Mouse (Mus musculus): ENCODE results near the gene Fibcd1. TPM values are rescaled to one million over a fixed set of nuclear protein-coding genes. Genes with fewer than 3 reads are reported as not detected.

Gene Fibcd1
- polyA plus RNA-seq, 1 experiment from 2014 or later: 0.17 TPM

- Histone ChIP-seq H3K4me1 (peaks cover 33% of the 10 kb centered on the region), H3K27me3 (replicated peaks; ENCODE audit: low read depth, poor library complexity, severe bottlenecking) (peaks cover 52% of the 10 kb centered on the region), H3K27ac (replicated peaks) (no peak overlapping the region), H3K36me3 (replicated peaks) (no peaks in the 10 kb centered on the region), H3K9me3 (no peaks in the 10 kb centered on the region), H3K4me3 (no peak overlapping the region)
- 62% methylated on average over 15 of the region's 15 CpGs for WGBS
- DNase-seq (ENCODE audit: low spot score): peak; percentile 50
These were observed 21.7 kb downstream of the Fibcd1 start for GRCm38 (mm10) chr2:31823933-31824730.

DNA sequence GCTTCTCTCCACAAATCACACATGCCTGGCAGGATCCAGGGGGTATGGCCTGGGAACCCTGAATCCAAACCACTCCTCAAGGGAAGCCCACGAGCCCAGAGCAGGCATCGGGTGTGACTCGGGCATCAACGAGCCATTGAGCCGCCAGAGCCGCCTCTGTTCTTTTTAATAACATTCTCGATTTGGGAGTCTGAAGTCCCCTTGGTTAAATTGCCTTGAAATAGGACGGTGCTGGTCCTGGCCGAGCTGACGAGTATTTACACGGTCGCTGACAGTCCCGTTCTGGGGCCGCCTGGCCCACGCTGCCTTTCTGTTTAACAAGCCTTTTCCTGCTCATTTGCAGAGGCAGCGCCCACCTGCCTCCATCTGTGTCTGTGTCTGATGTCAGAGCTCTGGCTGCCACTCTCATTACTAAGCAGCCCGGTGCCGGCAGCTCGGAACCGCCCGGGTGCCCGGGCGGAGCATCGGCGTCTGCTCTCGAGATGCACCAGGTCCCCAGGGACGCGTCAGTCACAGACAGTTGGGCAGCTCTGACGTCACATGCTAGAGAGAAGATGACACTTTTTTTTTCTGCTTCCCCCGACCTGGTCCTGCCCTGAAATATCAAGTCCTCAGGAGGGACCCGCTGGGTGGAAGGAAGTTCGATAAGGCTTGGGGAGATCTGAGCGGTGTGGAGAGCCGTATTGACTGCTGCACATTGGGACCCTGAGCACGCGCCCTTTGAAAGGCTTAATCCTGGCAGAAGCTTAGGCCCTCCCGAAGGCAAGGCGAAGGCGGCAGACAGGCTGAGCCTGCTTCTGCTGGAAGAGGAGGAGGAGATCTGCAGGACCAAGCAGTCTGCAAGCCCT is 23.1 kb downstream of the Fibcd1 start:
- WGBS: 23% methylated on average over 39 of the region's 39 CpGs
- DNase-seq (ENCODE audit: low spot score): peak; percentile 38
- Histone ChIP-seq H3K36me3 (replicated peaks) (no peaks in the 10 kb centered on the region), H3K27ac (replicated peaks) (peak overlapping the region; percentile 2; the same call in 1 of the 2 replicates), H3K4me1 (peaks cover 19% of the 10 kb centered on the region), H3K4me3 (peak overlapping the region; percentile 45), H3K9me3 (no peaks in the 10 kb centered on the region), H3K27me3 (replicated peaks; ENCODE audit: low read depth, poor library complexity, severe bottlenecking) (peaks cover 52% of the 10 kb centered on the region)

DNA sequence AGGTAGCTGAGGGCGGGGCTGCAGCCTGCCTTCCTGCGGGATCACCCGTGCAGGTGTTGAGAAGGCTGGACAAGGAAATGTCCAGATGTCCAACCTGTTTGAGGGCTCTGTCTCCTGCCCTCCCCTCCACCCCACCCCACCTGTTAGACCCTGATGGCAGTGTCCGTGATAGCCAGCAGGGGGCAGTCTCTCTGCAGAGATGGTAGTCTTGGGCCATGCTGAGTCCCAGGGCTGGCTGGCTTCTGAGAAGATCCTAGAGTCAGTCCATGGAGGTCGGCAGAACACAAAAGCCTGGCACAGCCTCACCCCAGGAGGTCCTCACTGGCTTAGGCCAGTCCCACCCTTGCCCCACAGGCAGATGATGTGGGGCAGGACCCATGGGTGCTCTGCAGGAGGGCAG is 30.4 kb downstream of the Fibcd1 start:
- 23% methylated on average over 5 of the region's 5 CpGs for WGBS
- H3K4me3 ChIP-seq: no peak overlapping the region
- H3K36me3 ChIP-seq (replicated peaks): no peaks in the 10 kb centered on the region
- H3K27me3 ChIP-seq (replicated peaks; ENCODE audit: low read depth, poor library complexity, severe bottlenecking): peaks cover 22% of the 10 kb centered on the region
- no peak overlapping the region for H3K27ac ChIP-seq (replicated peaks)
- peak; percentile 80 for DNase-seq (ENCODE audit: low spot score)
- H3K9me3 ChIP-seq: no peaks in the 10 kb centered on the region
- H3K4me1 ChIP-seq: peaks cover 20% of the 10 kb centered on the region

- no peaks in the 10 kb centered on the region for H3K36me3 ChIP-seq (replicated peaks)
- H3K4me3 ChIP-seq: no peak overlapping the region
- WGBS: 79% methylated on average over 7 of the region's 7 CpGs
These were observed 31.1 kb downstream of the Fibcd1 start for GRCm38 (mm10) chr2:31814699-31815098.

DNA sequence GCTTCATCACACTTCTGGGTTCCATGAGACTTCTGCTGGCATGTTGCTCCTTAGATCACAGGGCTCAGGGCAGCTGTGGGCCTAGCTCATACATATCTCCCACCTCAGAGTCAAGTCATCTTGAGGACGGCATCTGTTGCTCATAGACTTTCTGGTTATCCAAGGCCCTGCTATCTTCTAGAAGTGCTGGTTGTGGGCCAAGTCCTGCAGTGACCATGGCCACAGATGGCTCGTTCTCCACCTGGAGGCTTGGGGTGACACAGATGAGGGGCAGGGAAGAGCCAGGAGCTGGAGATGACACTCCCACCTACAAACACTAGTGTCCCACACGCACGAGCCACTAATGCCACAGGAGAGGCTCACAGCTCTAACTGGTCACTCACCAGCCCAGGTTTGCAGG is 32.2 kb downstream of the Fibcd1 start:
- Histone ChIP-seq H3K27ac (replicated peaks) (no peak overlapping the region), H3K9me3 (no peaks in the 10 kb centered on the region), H3K4me3 (no peak overlapping the region), H3K4me1 (peaks cover 37% of the 10 kb centered on the region), H3K36me3 (replicated peaks) (no peaks in the 10 kb centered on the region), H3K27me3 (replicated peaks; ENCODE audit: low read depth, poor library complexity, severe bottlenecking) (peaks cover 17% of the 10 kb centered on the region)
- no peak for DNase-seq (ENCODE audit: low spot score)
- WGBS: 89% methylated on average over 4 of the region's 4 CpGs

More at GRCm38 (mm10) chr2:31814699-31815098, 31.1 kb downstream of the Fibcd1 start:
- Histone ChIP-seq H3K9me3 (no peaks in the 10 kb centered on the region), H3K27ac (replicated peaks) (no peak overlapping the region), H3K27me3 (replicated peaks; ENCODE audit: low read depth, poor library complexity, severe bottlenecking) (peaks cover 17% of the 10 kb centered on the region), H3K4me1 (peaks cover 26% of the 10 kb centered on the region)
- DNase-seq (ENCODE audit: low spot score): no peak

GRCm38 (mm10) chr2:31811086-31811958 is 34.5 kb downstream of the Fibcd1 start:
- peaks cover 59% of the 10 kb centered on the region for H3K4me1 ChIP-seq
- H3K4me3 ChIP-seq: no peak overlapping the region
- no peaks in the 10 kb centered on the region for H3K9me3 ChIP-seq
- 88% methylated on average over 14 of the region's 14 CpGs for WGBS
- peaks cover 17% of the 10 kb centered on the region for H3K27me3 ChIP-seq (replicated peaks; ENCODE audit: low read depth, poor library complexity, severe bottlenecking)
- H3K36me3 ChIP-seq (replicated peaks): peaks cover 5% of the 10 kb centered on the region; the same call in 1 of the 2 replicates
- DNase-seq (ENCODE audit: low spot score): no peak
- no peak overlapping the region; the same call in 1 of the 2 replicates for H3K27ac ChIP-seq (replicated peaks)

- peak; percentile 31 for DNase-seq (ENCODE audit: low spot score)
- Histone ChIP-seq H3K27me3 (replicated peaks; ENCODE audit: low read depth, poor library complexity, severe bottlenecking) (peaks cover 17% of the 10 kb centered on the region), H3K9me3 (no peaks in the 10 kb centered on the region), H3K4me1 (peaks cover 64% of the 10 kb centered on the region), H3K27ac (replicated peaks) (peak within 1 kb of the TSS; percentile 61), H3K36me3 (replicated peaks) (peaks cover 6% of the 10 kb centered on the region; the same call in 1 of the 2 replicates), H3K4me3 (no peak within 1 kb of the TSS; the same call in 1 of the 2 replicates)
- WGBS: 34% methylated on average over 12 of the region's 12 CpGs
These were observed 35.4 kb downstream of the Fibcd1 start, which contains the start of gene Qrfp for GRCm38 (mm10) chr2:31810444-31810843. Gene Qrfp (minus strand): TSS chr2:31810580.

DNA sequence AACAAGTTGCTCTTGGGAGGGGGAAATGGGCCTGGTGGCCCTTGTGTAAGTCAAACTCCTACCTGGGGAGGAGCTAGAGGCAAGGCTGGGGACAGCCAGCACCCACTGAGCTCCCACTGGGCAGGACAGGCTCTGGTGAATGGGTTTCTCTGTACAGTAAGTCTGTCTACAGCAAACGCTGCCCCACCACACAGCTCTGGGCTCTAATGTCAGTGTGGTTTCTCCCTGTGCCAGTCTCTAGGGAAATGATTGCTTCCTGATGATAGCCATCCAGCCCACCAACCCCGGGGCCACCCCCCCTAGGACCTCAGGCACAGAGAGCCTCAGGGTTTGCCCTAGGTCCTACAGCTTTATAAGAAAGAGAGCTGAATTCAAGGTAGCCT is 36.5 kb downstream of the Fibcd1 start:
- peak overlapping the region; percentile 61 for H3K27ac ChIP-seq (replicated peaks)

GRCm38 (mm10) chr2:31808410-31809357 is 37.1 kb downstream of the Fibcd1 start:
- peak; percentile 32 for DNase-seq (ENCODE audit: low spot score)
- peak overlapping the region; percentile 62 for H3K27ac ChIP-seq (replicated peaks)
- H3K9me3 ChIP-seq: no peaks in the 10 kb centered on the region
- 28% methylated on average over 28 of the region's 28 CpGs for WGBS
- peaks cover 63% of the 10 kb centered on the region for H3K4me1 ChIP-seq
- H3K36me3 ChIP-seq (replicated peaks): peaks cover 23% of the 10 kb centered on the region
- H3K4me3 ChIP-seq: peak overlapping the region; percentile 8; the same call in 1 of the 2 replicates
- peaks cover 10% of the 10 kb centered on the region for H3K27me3 ChIP-seq (replicated peaks; ENCODE audit: low read depth, poor library complexity, severe bottlenecking)

More for the DNA sequence above, 36.5 kb downstream of the Fibcd1 start:
- no peaks in the 10 kb centered on the region for H3K9me3 ChIP-seq
- 31% methylated on average over 2 of the region's 2 CpGs for WGBS
- H3K4me1 ChIP-seq: peaks cover 63% of the 10 kb centered on the region
- DNase-seq (ENCODE audit: low spot score): no peak
- H3K4me3 ChIP-seq: no peak overlapping the region
- peaks cover 16% of the 10 kb centered on the region for H3K36me3 ChIP-seq (replicated peaks)
- H3K27me3 ChIP-seq (replicated peaks; ENCODE audit: low read depth, poor library complexity, severe bottlenecking): peaks cover 12% of the 10 kb centered on the region

GRCm38 (mm10) chr2:31806639-31807382 is 39.0 kb downstream of the Fibcd1 start:
- peaks cover 41% of the 10 kb centered on the region for H3K36me3 ChIP-seq (replicated peaks)
- H3K4me1 ChIP-seq: peaks cover 61% of the 10 kb centered on the region
- DNase-seq (ENCODE audit: low spot score): no peak
- peaks cover 7% of the 10 kb centered on the region for H3K27me3 ChIP-seq (replicated peaks; ENCODE audit: low read depth, poor library complexity, severe bottlenecking)
- 53% methylated on average over 9 of the region's 9 CpGs for WGBS
- H3K9me3 ChIP-seq: no peaks in the 10 kb centered on the region
- no peak overlapping the region; the same call in 1 of the 2 replicates for H3K27ac ChIP-seq (replicated peaks)
- H3K4me3 ChIP-seq: no peak overlapping the region
